Mouse (Mus musculus): ENCODE measurements around the gene Cyp2c65. TPM values are rescaled to one million over a fixed set of nuclear protein-coding genes. Genes with fewer than 3 reads are reported as not detected.

The Cyp2c65 gene
- total RNA-seq (2023), result not detected

DNA sequence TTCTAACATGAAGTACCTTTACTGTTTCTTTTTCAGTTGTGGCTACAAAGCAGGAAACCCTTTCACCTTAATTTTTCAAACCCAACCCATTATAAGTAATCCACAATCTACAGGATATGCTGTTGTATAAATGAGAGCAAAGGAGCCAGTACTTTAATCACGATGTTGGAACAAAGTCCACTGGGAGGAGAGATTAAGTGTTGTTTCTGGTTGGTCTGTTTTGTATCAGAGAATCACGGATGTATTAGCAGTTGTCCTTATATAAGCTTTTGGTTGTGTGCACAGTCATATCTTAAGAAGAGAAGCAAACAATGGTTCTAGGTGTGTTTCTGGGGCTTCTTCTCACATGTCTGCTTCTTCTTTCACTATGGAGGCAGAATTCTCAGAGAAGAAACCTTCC is at the start of gene Cyp2c65:
Gene Cyp2c65 (plus strand): TSS at position 297 of the 400 bp plus-strand sequence.

DNA sequence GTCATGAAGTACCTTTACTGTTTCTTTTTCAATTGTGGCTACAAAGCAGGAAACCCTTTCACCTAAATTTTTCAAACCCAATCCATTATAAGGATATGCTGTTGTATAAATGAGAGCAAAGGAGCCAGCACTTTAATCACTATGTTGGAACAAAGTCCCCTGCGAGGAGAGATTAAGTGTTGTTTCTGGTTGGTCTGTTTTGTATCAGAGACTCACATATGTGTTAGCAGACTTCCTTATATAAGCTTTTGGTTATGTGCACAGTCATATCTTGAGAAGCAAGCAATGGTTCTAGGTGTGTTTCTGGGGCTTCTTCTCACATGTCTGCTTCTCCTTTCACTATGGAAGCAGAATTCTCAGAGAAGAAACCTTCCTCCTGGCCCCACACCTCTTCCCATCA is 52.8 kb downstream of the Cyp2c65 start, which contains the start of gene Cyp2c66:
Gene Cyp2c66 (plus strand): TSS at position 255 of the 400 bp plus-strand sequence.

Other genes with a start within 250 kb of the Cyp2c65 start
- 18.6 TPM for gene Noc3l, start 241.8 kb upstream of the Cyp2c65 start, total RNA-seq (2023)
- gene Tbc1d12, start 224.4 kb upstream of the Cyp2c65 start, total RNA-seq (2023), result 3.5 TPM
- gene Hells, start 130.1 kb upstream of the Cyp2c65 start, total RNA-seq (2023), result 3.6 TPM
- gene Cyp2c55, start 54.0 kb upstream of the Cyp2c65 start, total RNA-seq (2023), result not detected
- not detected for gene Cyp2c66, start 52.9 kb downstream of the Cyp2c65 start, total RNA-seq (2023)
- gene Cyp2c29, start 208.4 kb downstream of the Cyp2c65 start, total RNA-seq (2023), result not detected

All from CD4-positive naive resting alpha-beta T cell, adult 76 days (primary cell).